Mouse (Mus musculus): ENCODE measurements around the gene Lrrc49.

Gene Lrrc49

GRCm38 (mm10) chr9:60599489-60599888, 88.5 kb downstream of the Lrrc49 start:
- peak; percentile 43 for DNase-seq (ENCODE audit: low spot score)

- DNase-seq (ENCODE audit: low spot score) = no peak
Observed at GRCm38 (mm10) chr9:60595406-60595805, 92.6 kb downstream of the Lrrc49 start.

GRCm38 (mm10) chr9:60592974-60593373, 95.0 kb downstream of the Lrrc49 start:
- DNase-seq (ENCODE audit: low spot score) = no peak

- no peak for DNase-seq (ENCODE audit: low spot score)
Observed at GRCm38 (mm10) chr9:60592363-60592762, 95.6 kb downstream of the Lrrc49 start.

- no peak for DNase-seq (ENCODE audit: low spot score)
Observed at GRCm38 (mm10) chr9:60590871-60591624, 96.9 kb downstream of the Lrrc49 start.

- DNase-seq (ENCODE audit: low spot score) = peak; percentile 6
Observed at GRCm38 (mm10) chr9:60588914-60589313, 99.0 kb downstream of the Lrrc49 start.

- DNase-seq (ENCODE audit: low spot score) = no peak
Observed at GRCm38 (mm10) chr9:60586920-60587319, 101.0 kb downstream of the Lrrc49 start.

GRCm38 (mm10) chr9:60585206-60585605, 102.8 kb downstream of the Lrrc49 start:
- no peak for DNase-seq (ENCODE audit: low spot score)

- no peak for DNase-seq (ENCODE audit: low spot score)
Observed at GRCm38 (mm10) chr9:60582553-60582952, 105.4 kb downstream of the Lrrc49 start.

- DNase-seq (ENCODE audit: low spot score) = peak; percentile 8
Observed at GRCm38 (mm10) chr9:60573011-60573410, 114.9 kb downstream of the Lrrc49 start.

- no peak for DNase-seq (ENCODE audit: low spot score)
Observed at GRCm38 (mm10) chr9:60571725-60572124, 116.2 kb downstream of the Lrrc49 start.

- no peak for DNase-seq (ENCODE audit: low spot score)
Observed at GRCm38 (mm10) chr9:60571041-60571440, 116.9 kb downstream of the Lrrc49 start.

- DNase-seq (ENCODE audit: low spot score) = no peak
Observed at GRCm38 (mm10) chr9:60569366-60569765, 118.6 kb downstream of the Lrrc49 start.

GRCm38 (mm10) chr9:60563809-60564208, 124.1 kb downstream of the Lrrc49 start:
- no peak for DNase-seq (ENCODE audit: low spot score)

GRCm38 (mm10) chr9:60562443-60563371, 125.3 kb downstream of the Lrrc49 start:
- peak; percentile 7 for DNase-seq (ENCODE audit: low spot score)

- no peak for DNase-seq (ENCODE audit: low spot score)
Observed at GRCm38 (mm10) chr9:60561641-60562289, 126.2 kb downstream of the Lrrc49 start.

GRCm38 (mm10) chr9:60558507-60558906, 129.5 kb downstream of the Lrrc49 start:
- no peak for DNase-seq (ENCODE audit: low spot score)

- DNase-seq (ENCODE audit: low spot score) = no peak
Observed at GRCm38 (mm10) chr9:60551238-60551637, 136.7 kb downstream of the Lrrc49 start.

- peak; percentile 10 for DNase-seq (ENCODE audit: low spot score)
Observed at GRCm38 (mm10) chr9:60548182-60548581, 139.8 kb downstream of the Lrrc49 start.

GRCm38 (mm10) chr9:60546169-60546568, 141.8 kb downstream of the Lrrc49 start:
- DNase-seq (ENCODE audit: low spot score) = no peak

GRCm38 (mm10) chr9:60545361-60546096, 142.4 kb downstream of the Lrrc49 start:
- DNase-seq (ENCODE audit: low spot score) = no peak

Data from adipocyte (in vitro differentiated cells).